Mouse (Mus musculus) brain, adult 2 months (tissue): ENCODE measurements around the gene Acvr2b.

Source experiments
- DNase-seq: peaks from one replicate; pipeline ENCODE4 v3.0.0; 2011; ENCODE audit warnings: low read depth, low spot score

The Acvr2b gene

DNA sequence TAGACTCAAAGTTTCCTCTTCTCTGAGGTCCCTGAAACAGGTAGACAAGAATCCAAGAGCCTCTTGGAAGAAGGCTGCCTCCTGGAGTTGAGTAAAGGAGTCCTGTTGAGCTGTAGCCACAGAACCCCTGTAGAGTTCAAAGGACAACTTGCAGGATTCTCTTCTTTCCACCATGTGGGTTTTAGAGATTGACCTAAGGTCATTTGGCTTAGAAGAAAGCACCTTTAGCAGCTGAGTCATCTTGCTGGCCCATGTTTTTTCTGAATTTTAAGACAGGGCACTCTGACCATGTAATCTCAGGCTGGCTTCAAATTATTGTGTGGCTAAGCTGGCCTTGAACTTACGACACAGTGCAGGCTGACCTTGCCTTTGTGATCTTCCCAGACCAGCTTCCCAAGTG lies 71.1 kb downstream of the Acvr2b start:
- DNase-seq = no peak

GRCm38 (mm10) chr9:119473608-119474164 lies 71.8 kb downstream of the Acvr2b start:
- peak; percentile 59 for DNase-seq

DNA sequence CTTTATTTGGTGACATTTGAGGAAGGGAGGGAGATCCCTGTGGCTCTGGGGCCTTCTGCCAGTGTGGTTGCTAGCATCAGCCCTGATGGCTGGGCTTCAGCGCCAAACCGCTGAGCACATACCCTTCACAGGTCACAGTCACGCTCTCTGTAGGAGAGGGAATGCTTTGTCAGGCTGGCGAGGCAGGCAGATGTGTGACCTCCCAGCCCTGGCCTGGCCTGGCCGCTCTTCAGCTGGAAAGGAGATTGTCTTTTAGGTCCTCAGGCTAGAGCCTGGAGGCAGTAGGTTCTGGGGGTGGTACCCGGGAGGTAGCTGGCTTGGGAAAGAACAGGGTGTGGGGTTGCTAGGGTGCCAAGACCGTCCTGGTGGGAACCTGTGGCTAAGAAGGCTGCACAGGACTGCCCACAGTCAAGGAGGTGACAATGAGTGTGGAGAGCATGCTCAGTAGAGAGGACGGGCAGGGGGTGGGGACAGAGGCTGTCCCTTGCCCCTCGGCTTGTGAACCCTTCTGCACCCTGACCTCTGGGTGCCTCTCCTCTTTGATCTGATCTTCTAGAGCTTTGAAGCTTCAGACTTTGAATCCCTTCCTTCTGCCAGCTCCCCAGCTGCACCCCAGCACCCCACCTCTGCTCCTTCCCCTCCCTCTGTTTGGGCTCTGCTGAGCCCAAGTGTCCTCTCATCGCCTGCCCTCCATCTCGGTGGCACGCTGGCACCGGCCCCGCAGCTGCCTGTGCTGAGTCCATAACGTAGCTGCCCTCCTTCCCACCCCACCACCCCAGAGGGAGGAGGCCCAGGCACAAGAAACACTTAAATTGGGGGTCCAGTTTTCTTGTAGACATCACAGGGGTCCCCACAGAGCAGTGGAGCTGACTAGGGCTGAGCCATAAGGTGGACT lies 73.0 kb downstream of the Acvr2b start:
- DNase-seq = no peak

- DNase-seq = no peak
Observed at GRCm38 (mm10) chr9:119477754-119478153, 75.8 kb downstream of the Acvr2b start.

GRCm38 (mm10) chr9:119478345-119478744 lies 76.4 kb downstream of the Acvr2b start:
- no peak for DNase-seq

DNA sequence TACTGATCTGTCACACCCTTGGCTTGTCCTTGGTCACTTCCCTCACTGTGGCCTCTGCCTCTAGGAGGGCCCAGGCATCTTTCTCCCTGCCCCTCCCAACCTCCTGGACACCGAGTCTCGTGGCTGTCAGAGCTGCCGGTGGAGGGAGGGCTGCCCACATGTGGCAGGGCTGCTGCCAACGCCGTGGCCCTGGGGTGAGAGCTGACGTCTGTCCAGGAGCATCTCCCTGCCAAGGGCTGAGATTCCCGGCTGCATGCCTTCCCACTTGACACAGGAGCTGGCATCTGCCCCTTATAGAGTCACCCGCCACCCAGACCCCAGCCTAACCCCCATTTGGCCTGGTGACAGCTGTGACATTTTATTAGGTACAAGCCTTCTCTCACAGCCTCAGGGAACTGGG lies 77.4 kb downstream of the Acvr2b start:
- DNase-seq = no peak

DNA sequence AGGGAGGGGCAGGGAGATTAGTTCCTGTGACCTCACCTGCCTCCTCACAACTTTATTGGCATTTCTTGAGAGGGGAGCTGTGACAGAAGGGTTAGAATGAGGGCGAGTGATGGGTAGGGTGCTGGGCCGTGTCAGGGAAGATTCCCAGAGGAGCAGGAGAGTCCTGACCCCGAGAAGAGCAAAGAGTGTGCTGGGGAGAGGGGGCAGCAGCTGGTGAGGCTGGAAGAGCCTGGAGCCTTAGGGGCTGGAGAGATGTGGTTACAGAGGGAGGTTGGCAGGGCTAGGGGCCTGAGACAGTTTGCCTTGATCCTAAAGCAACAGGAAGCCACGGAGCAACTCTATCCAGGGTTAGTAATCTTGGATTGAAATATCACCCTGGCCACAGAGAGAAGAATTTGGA lies 79.7 kb downstream of the Acvr2b start:
- no peak for DNase-seq

DNA sequence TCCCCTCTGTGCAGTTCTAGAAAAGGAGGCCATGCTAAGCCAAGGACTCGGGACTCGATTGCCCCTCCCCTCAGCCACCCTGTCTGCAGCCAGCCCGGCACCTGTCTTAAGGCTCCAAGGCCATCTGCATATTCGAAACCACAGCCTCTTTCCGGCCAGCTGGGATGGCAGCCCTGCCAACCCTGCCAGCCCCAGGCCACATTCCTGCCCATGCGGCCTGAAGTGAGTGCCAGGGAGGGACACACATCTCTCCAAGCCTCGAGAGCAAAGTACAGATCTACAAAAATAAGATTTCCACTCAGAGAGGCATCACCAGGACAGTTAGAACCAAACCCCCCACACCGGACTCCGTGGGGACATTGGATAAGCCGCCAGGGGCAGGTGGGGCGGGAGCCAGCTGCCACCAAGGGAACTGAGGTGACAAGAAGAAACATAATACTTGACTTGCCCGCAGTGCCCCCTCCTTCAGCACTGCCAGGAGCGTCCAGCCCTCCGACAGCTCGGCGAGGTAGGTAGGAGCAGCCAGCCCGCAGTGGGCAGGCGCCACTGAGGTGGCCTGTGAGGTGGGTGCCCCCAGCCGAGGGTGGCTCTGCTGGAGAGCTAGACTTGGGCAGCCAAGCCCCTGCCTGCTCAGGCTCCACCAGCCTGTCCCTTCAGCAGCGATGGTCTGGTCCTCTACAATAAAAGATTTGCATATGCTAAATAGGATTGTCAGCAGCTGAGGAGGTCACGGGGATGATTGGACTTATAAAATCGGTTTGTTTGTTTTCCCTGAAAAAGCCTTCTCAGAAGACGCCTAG lies 81.8 kb downstream of the Acvr2b start:
- DNase-seq = no peak

DNA sequence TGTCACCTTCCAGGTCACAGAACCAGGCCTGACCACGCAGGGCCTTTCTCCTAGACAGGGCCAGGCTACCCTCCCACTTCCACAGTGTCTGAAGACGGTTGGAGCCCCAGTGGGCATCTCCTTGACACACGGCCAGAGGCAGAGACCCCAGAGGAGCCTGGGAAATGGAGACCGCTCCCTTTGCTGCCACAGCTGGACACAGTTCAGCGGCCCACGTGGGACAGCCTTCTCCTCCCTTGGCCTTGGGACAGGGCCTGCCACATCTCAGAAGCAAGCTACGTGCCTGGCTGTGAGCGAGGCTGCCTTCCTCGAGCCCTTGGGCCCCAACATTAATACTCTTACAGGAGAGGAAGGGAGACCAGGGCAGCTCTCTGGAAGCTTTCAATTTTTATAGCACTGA lies 82.5 kb downstream of the Acvr2b start:
- no peak for DNase-seq
